Mouse (Mus musculus): ENCODE results near the gene 2410015M20Rik.

GRCm38 (mm10) chr17:56583611-56584256 is 25.8 kb downstream of the 2410015M20Rik start:
- TF ChIP-seq POLR2A (IDR thresholded peaks at IDR 0.05; ENCODE audit: low read depth, low read length), result no peak
- TF ChIP-seq CTCF (IDR thresholded peaks at IDR 0.05; ENCODE audit: extremely low read depth, insufficient read depth, insufficient read length, insufficient replicate concordance), result no peak

Measured in spleen, adult 2 months (tissue).